16 mouse cellular contexts compared by ENCODE assay signal in genomic region chr12:29167922-29168321, GRCm38 (mm10).
DNase-seq lines count a peak whose midpoint lies in the region; ATAC-seq lines count a peak whose summit lies in the region.
"Had no signal": no experiment of that assay in that cellular context is flagged by ENCODE, and none has a peak within 500 bp of the region (broad histone marks: within the 10 kb centered on the region; RNA-seq: fewer than 3 reads in every experiment).

No protein-coding gene starts in this region.

- ATAC-seq in frontal cortex, adult (ENCODE audit: low TSS enrichment): peak; percentile 74
- ATAC-seq: forebrain, embryonic 16.5 days; intestine, embryonic 15.5 days had no signal

- DNase-seq in cerebellum, adult 11-12 months: peak; percentile 27
- DNase-seq in cerebellum, adult 8-10 months: no peak
- DNase-seq in frontal cortex, postnatal 14 days (ENCODE audit: low spot score in 2 of 2): no peak
- peak; percentile 30 for DNase-seq in right cerebral cortex, postnatal 25 days
- DNase-seq in right cerebral cortex, postnatal 10 days (ENCODE audit: low spot score in 2 of 2): no peak
- DNase-seq in telencephalon, adult 2 months (ENCODE audit: low read depth, low spot score): peak; percentile 42
- no peak for DNase-seq in gastrocnemius, postnatal 25 days
- DNase-seq: adrenal gland, postnatal 10 days; gastrocnemius, adult 2 months; gastrocnemius, postnatal 36 days; heart, adult 18-20 months; heart, postnatal 10 days; kidney, adult 18-20 months had no signal

Comparison
In these comparisons a context has a peak if more than half of its experiments do, and no peak if none do; other contexts are left out.
1. DNase-seq: peak in cerebellum, adult 11-12 months (single experiment), right cerebral cortex, postnatal 25 days (single experiment) and telencephalon, adult 2 months (single experiment); none in cerebellum, adult 8-10 months (single experiment), frontal cortex, postnatal 14 days (0 of 2), right cerebral cortex, postnatal 10 days (0 of 2) and gastrocnemius, postnatal 25 days (single experiment).